Mouse (Mus musculus) large intestine, adult 2 months (tissue): ENCODE measurements at regions not wholly inside any gene's neighbourhood (a gene's known extent, or its start where the extent isn't known, plus 50 kb on each side); places are given as distances from the start of the nearest gene placed in this dataset.
"Not testable (repeated sequence)": the region's sequence is repeated elsewhere in the genome, so short reads cannot be mapped to it uniquely, and the experiment has no call there.

Source experiments
- DNase-seq: peaks from one replicate; pipeline ENCODE4 v3.0.0-alpha.2; 2012; ENCODE audit warnings: low read depth, low spot score
- WGBS: fragments of 180-500 bp; shearing (Covaris S2); methylation state at CpG from one replicate; pipeline ENCODE4 v1.1.7; 2018; 5-methylcytosine and 5-hydroxymethylcytosine counted together

- no peak for DNase-seq
- 68% methylated on average over 4 of the region's 4 CpGs for WGBS
Observed at GRCm38 (mm10) chr3:79002173-79002848, 284.0 kb downstream of the Rapgef2 start.

DNA sequence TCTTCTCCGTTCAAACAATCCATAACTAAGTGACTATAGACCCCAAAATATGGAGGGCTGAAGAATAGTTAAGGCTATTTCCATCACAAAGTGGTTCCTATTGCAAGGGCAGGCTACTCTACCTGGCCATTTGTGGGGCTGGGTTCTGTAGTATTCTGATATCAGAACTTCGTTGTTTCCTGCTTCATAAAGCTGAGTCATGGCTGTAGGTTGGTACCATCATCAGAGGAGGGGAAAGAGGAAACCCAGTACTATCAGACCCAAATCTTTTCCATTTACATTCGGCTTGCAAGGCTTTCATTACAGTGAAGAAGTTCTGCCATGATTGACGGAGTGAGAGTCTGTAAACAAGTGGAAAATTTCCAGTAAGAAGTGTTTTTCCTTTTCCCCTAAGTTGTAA lies 284.6 kb downstream of the Rapgef2 start:
- WGBS, result 83% methylated on average over 4 of the region's 4 CpGs
- no peak for DNase-seq

GRCm38 (mm10) chr3:79000293-79000692 lies 286.0 kb downstream of the Rapgef2 start:
- DNase-seq, result no peak
- WGBS, result 68% methylated on average over 2 of the region's 2 CpGs

DNA sequence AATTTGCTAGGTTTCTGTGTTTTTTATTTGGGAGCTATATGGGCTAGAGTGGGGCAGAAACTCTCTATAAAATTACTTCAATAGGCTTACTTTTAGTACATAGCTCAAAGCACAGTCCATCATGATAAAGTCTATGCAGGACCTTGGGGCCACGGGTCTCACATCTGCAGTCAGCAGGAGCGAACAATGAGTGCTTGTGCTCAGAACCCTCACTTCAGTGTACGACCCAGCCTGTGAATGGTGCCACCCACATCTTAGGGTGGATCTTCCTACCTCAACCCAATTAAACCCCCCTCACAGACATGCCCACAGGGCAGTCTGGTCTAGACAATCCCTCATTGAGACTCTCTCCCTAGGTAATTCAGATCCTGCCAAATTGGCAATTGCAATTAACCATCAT lies 286.5 kb downstream of the Rapgef2 start:
- WGBS, result 76% methylated on average over 3 of the region's 3 CpGs
- no peak for DNase-seq

- no peak for DNase-seq
- WGBS, result 52% methylated on average over 2 of the region's 2 CpGs
Observed at GRCm38 (mm10) chr3:78988120-78988519, 298.2 kb downstream of the Rapgef2 start.

DNA sequence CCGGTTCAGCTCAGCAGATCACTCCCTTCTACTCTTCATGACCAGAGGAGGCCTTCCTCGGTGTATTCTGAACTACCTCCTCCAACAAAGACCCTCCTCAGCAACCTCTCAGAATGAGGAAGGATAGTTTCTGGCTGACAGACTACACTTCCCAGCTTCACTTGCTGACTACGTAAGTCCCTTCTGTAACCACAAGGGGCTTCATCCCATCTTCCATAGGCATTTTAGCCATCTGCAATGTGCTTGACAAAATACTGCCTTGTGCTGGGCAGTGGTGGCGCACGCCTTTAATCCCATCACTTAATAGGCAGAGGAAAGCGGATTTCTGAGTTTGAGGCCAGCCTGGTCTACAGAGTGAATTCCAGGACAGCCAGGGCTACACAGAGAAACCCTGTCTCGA lies 299.6 kb downstream of the Rapgef2 start:
- WGBS, result 73% methylated on average over 7 of the region's 7 CpGs

DNA sequence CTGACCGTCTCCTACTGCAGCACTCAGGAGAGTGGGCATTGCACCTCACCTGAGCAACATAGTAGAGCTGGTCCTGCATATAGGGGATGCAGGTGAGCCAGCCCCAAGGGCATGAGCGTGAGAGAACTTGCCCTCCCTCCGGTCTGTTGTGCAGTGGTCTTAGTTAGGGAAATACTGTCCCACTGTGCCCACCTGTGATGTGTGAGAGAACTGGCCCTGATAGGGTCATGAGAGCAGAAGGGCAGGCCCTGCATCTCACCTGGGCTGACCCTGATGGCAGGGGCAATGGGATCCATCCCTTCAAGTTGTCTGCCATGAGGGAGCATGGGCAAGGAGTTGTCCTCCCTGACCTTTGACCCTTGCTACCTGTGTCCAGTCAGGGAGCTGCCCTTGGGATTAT lies 305.3 kb downstream of the Rapgef2 start:
- 80% methylated on average over 3 of the region's 3 CpGs for WGBS

More for the DNA sequence above, 299.6 kb downstream of the Rapgef2 start:
- DNase-seq, result no peak

GRCm38 (mm10) chr3:78978781-78979180 lies 307.5 kb downstream of the Rapgef2 start:
- WGBS, result 67% methylated on average over 4 of the region's 4 CpGs
- DNase-seq, result no peak

More for the DNA sequence above, 305.3 kb downstream of the Rapgef2 start:
- DNase-seq, result no peak

GRCm38 (mm10) chr3:78966683-78967549 lies 319.4 kb downstream of the Rapgef2 start:
- not testable (repeated sequence) for DNase-seq
- 4% methylated on average over 48 of the region's 57 CpGs for WGBS

GRCm38 (mm10) chr3:78964231-78964858 lies 322.0 kb downstream of the Rapgef2 start:
- DNase-seq, result no peak
- 76% methylated on average over 9 of the region's 9 CpGs for WGBS

- WGBS, result 29% methylated on average over 1 of the region's 1 CpGs
- DNase-seq, result no peak
Observed at GRCm38 (mm10) chr3:78958781-78959180, 327.5 kb downstream of the Rapgef2 start.

DNA sequence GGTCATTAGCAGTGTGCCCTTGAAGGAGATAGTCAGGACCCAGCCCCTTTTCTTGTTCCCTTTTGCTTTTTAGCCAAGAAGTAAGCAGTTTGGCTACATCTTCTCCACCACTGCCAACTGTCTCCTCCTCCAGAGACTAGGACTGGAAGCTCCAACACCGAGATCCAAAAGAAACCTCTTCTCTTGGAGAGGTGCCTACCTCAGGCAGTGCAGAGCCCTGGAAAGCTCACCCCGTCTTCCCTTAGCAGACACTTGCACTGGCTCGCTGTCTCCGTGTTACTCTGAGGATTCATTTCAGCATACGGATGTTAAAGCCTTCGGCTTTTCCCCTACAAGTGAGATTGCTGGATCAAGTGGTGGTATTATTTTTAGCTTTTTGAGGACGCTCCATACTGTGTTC lies 331.0 kb downstream of the Rapgef2 start:
- DNase-seq, result no peak

DNA sequence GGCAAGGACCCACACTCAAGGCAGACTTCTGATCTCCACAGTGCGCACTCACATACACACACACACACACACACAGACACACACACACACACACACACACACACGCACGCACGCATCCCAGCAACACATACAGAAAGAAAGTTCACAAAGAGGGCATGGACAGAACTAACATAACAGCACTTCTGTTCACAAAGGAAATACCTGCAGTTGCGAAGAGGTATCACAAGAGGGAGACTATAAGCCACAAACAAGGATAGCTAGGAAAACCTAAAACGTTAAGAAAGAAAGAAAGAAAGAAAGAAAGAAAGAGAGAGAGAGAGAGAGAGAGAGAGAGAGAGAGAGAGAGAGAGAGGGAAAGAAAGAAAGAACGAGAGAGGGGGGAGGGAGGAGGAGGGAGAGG lies 336.9 kb downstream of the Rapgef2 start:
- DNase-seq, result not testable (repeated sequence)
- whole genome bisulfite sequencing, result 59% methylated on average over 6 of the region's 7 CpGs

More for the DNA sequence above, 331.0 kb downstream of the Rapgef2 start:
- WGBS, result 73% methylated on average over 7 of the region's 7 CpGs

GRCm38 (mm10) chr3:78948700-78949099 lies 337.6 kb downstream of the Rapgef2 start:
- 91% methylated on average over 9 of the region's 9 CpGs for WGBS
- DNase-seq, result no peak

- no peak for DNase-seq
- WGBS, result 22% methylated on average over 8 of the region's 8 CpGs
Observed at GRCm38 (mm10) chr3:78948171-78948570, 338.1 kb downstream of the Rapgef2 start.

DNA sequence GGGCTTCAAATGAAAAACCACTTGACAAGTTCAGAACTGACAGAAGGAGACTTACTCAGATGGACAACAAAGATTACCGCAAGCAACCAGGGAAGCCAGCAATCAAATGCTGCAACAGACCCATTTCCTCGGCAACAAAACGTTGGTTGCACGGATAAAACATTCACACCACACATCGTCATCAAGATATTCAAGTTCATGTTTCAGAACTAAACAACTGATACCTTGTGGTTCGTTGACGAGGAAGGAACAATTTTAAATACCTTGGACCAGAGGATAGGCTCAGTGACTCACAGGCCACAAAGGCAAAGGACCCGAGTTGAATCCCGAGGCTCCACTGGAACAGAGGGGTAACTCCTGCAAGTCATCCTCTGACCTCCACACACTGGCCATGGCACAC lies 339.1 kb downstream of the Rapgef2 start:
- 76% methylated on average over 9 of the region's 9 CpGs for WGBS
- DNase-seq, result no peak

GRCm38 (mm10) chr3:78944185-78944584 lies 342.1 kb downstream of the Rapgef2 start:
- 68% methylated on average over 8 of the region's 8 CpGs for WGBS
- no peak for DNase-seq

DNA sequence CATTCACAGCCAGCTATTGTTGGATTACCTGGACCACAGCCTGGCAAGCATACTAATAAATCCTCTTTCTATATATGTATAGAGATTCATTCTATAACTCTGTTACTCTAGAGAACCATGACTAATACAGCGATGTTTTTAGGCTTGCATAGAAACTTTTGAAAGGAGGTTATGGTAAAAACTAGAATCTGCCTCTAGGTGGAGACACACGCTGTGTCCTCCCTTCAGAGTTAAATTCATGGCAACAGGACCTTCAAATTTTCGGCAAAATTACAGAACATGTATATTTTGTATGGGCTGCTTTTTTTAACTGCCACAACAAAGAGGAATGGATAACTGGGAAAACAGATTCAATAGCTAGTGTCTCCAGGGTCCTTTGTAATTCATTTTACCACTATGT lies 353.3 kb downstream of the Rapgef2 start:
- no peak for DNase-seq
- WGBS, result 79% methylated on average over 3 of the region's 3 CpGs

DNA sequence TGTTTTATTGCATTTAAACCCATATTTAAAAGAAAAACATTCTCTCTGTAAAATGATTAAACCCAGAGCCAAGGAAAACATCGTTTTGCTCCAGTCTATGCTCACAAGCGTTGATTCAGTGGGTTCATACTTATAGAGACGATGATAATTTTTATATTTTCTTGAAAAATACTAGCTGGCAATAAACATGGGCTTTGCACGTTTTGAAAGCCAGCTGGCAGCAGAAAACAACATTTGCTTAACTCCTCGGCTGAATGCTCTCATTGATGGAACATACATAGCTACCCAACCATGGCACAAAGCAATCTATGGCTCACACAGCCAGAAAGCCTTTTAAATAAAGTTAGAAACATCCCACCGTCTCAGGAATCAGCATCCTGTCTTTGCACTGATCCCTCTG lies 366.5 kb downstream of the Rapgef2 start:
- WGBS, result 36% methylated on average over 6 of the region's 6 CpGs
- no peak for DNase-seq

DNA sequence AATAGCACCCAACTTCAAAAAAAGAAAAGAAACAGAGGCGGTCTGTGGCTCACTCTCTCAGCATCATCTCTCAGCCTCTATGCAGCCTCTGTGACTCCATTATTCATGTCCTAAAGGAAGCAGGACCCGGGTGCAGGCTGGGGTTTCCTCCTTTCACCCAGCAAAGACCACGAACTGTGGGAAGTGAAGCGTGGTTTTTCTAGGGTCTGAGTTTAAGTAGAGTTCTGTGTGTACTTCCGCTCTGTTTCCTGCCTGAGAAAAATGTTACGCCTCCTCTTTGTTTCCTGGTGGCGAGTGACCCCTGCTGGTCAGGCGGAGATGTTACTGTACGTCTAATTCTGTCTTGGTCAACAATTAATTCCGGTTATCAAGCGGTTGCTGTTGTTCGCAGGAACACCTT lies 366.9 kb downstream of the Rapgef2 start:
- WGBS, result 15% methylated on average over 12 of the region's 12 CpGs
- DNase-seq, result peak; percentile 18
